Mouse (Mus musculus) hematopoietic stem cell, adult 5-6 weeks (primary cell): ENCODE data around the gene Mtnr1b. TPM values are rescaled to one million over a fixed set of nuclear protein-coding genes. Genes with fewer than 3 reads are reported as not detected.
"Not testable (repeated sequence)": the region's sequence is repeated elsewhere in the genome, so short reads cannot be mapped to it uniquely, and the experiment has no call there.

Experiments
- ATAC-seq, 2 experiments: fragments of 125-278 bp in 1 of 2; replicated peaks in 1 of 2; 2 replicates each; pipeline ENCODE4 v1.8.0; 2016 to 2017; ENCODE audit warnings: inconsistent platforms in 2 of 2, mild to moderate bottlenecking in 2 of 2, moderate number of reproducible peaks in 2 of 2, low read depth in 1 of 2, moderate TSS enrichment in 1 of 2; ENCODE audit not compliant: low FRiP score in 2 of 2, poor library complexity in 2 of 2, severe bottlenecking in 2 of 2, insufficient read depth in 1 of 2, low TSS enrichment in 1 of 2
- total RNA-seq: library from RNA; stranded (forward); fragments of 172-1452, 232-1000 nt; gene quantifications from 2 replicates; pipeline ENCODE4 v1.2.3, GENCODE M21; 2017

Gene Mtnr1b
- total RNA-seq, 1 experiment from 2014 or later = not detected

GRCm38 (mm10) chr9:15844936-15845335 lies 29.4 kb downstream of the Mtnr1b start:
- ATAC-seq = not testable (repeated sequence)

- no peak for ATAC-seq
Observed at GRCm38 (mm10) chr9:15813002-15813911, 61.1 kb downstream of the Mtnr1b start.

- ATAC-seq = no peak
Observed at GRCm38 (mm10) chr9:15804296-15804695, 70.1 kb downstream of the Mtnr1b start.

DNA sequence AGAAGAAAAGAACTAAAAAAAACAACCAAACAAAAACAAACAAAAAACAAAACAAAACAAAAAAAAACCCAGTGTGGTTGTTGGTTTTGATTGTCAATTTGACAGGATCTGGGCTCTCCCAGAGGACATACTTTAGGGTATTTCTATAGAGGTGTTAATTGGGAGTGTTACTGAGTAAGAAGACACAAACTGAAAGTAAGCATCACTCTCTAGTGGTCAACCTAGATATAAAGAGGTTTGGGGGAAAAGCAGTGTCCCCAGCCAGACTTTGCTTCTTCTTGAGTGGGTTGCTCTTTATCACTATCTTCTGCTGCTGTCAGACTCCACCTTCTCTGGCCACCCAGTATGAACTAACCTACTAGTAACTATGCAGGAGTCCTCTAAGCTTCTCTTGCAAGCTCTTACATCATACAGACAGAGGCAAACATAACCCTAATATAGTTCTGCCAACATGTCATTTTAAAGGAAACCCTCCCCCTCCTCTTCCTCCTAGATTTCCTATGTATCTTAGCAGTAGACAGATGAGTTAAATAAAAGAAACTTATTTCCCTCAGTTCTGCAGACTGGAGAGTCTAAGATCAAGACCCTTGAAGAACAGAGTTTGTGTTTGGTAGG lies 71.8 kb downstream of the Mtnr1b start:
- ATAC-seq = no peak

GRCm38 (mm10) chr9:15800402-15800801 lies 74.0 kb downstream of the Mtnr1b start:
- ATAC-seq = no peak

DNA sequence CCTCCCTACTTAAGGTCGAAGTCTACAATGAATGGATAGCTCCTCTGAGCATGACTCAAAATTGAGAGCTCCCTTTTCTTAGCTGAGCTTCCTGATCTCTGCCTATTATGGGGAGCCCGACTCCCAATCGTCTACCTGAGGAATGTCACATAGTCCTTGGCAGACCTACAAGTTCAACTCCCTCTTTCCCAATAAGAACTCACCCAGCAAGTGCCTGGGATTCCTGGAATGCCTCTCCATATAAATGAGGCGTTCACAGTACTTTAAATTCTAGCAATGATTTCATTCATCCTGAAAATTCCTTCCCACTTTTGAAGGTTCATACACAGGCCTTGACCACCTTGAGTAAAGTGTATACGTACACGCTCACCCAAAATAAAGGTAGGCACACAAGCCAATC lies 79.9 kb downstream of the Mtnr1b start:
- no peak for ATAC-seq

DNA sequence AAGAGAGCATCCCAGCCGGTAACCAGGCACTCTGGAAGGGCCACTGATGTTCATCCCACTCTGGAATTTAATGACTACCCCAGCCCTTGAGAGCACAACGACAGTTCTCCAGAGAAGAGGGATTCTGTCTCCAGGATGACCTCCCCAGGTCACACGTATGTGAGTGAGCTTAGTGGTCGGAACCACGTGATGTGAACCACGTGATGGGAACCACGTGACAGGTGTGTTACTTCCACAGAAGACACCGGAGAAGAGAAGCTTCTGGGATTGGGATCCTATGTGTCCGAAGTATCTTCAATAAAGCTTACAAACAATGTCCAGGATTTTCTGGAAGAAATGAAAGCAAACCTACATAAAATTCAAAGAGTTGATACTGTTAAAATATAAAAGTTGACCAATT lies 82.3 kb downstream of the Mtnr1b start:
- no peak for ATAC-seq

DNA sequence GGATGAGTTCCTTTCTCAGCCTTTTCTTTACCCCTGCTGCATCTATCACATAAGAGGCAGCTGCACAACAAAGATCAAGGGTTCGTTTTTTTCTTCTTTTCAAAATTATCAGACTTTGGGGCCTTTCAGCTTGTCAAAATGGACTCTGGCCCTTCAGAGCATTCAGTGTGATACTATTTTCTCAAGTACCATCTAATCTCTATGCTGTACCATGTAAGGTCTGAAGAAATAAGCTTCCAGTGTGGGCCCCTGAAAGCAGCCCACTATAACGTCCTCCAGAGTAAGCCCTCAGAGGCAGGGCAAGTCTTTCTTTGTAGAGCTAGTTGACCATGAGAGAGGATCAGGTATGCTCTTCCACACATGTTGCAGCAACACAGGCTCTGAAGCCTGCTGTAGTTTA lies 87.7 kb downstream of the Mtnr1b start:
- ATAC-seq = no peak

DNA sequence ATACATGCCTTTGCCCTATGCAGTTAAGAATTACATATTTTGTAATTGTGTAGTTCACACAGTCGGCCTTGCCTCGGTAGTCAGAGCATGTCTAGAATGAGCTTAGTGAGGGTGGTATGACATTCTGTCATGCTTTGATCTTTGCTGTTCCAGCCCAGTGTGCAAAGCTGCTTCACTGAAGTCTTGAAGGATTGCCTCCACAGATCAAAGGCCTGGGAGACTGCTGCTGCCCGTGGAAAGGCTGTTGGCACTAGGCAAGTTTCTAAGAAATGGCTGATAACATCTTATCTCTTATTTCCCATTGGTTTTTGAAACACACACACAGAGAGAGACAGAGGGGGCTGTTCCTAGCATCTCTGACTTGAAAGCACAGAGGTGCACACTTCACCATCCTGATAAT lies 88.2 kb downstream of the Mtnr1b start:
- no peak for ATAC-seq

- no peak for ATAC-seq
Observed at GRCm38 (mm10) chr9:15781936-15782335, 92.4 kb downstream of the Mtnr1b start.

DNA sequence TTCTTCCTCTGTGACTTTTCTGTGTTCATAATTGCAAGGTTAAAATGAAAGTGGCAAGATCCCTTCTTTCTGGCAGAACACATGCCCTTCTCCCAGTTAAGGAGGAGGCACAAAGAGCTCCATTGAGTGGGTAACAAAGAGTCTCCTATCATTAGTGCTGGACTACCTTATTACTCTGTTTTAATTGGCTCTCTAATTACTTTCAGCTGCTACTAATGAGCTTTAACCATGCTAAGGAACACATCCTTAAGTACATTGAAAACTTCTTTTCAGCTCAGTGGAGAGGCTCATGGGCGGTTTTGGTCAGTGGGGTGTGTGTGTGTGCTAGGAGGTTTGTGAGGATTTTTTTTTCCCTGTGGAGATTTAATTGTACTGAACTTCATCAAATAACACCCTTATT lies 99.4 kb downstream of the Mtnr1b start:
- no peak for ATAC-seq

Other genes with a start within 250 kb of the Mtnr1b start
- not detected in 2 replicates for gene Deup1, start 246.6 kb downstream of the Mtnr1b start, total RNA-seq
- 7.3 and 8.9 TPM in 2 replicates for gene Slc36a4, start 164.8 kb downstream of the Mtnr1b start, total RNA-seq